Mouse (Mus musculus): ENCODE data around the gene Tet3.
A peak's percentile ranks its signal among the peaks of the same experiment; 100 is the strongest.
"Not testable (repeated sequence)": the region's sequence is repeated elsewhere in the genome, so short reads cannot be mapped to it uniquely, and the experiment has no call there.

Tet3 gene

GRCm38 (mm10) chr6:83373704-83374300 lies 85.1 kb downstream of the Tet3 start:
- DNase-seq (ENCODE audit: low spot score in 2 of 2), result no peak

DNA sequence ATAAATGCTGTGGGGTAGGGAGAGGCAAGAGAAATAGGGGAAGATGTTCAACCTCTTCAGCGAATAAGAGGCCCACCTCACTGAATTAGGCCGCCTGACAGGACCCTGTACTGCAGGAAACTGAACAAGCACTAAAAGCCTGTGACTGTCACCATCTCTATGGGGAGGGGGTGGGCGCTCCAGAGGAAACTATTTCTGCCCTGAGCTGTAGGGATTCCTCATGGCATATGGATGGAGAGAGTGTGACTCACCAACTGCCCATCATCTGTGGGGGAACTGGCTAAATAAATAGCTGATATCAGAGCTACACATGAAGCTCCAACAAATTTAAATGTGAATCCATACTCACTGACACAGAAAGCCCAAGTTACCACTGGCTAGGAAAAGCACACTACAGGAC lies 87.5 kb downstream of the Tet3 start:
- no peak for DNase-seq (ENCODE audit: low spot score in 2 of 2)

GRCm38 (mm10) chr6:83370316-83370965 lies 88.4 kb downstream of the Tet3 start:
- no peak for DNase-seq (ENCODE audit: low spot score in 2 of 2)

DNA sequence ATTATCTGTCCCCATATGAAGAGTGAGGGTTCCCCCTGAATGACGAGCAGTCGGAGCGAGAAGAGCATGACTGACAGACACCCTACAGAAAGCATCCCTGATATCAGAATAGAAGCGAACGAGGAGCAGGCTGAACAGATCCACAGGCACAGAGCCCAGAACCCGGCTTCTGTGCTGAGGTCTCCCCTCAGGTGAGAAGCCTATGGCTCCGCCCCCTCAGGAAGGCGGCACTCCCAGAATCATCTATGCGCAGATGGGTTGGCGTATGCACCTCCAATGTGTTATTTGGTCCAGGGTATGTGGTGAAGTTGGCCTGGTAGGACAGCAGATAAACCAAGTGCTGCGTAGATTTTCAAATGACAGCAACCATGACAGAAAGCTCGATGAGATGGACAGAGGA lies 95.8 kb downstream of the Tet3 start:
- no peak for DNase-seq (ENCODE audit: low spot score in 2 of 2)

GRCm38 (mm10) chr6:83361523-83362248 lies 97.2 kb downstream of the Tet3 start:
- no peak for DNase-seq (ENCODE audit: low spot score in 2 of 2)

DNA sequence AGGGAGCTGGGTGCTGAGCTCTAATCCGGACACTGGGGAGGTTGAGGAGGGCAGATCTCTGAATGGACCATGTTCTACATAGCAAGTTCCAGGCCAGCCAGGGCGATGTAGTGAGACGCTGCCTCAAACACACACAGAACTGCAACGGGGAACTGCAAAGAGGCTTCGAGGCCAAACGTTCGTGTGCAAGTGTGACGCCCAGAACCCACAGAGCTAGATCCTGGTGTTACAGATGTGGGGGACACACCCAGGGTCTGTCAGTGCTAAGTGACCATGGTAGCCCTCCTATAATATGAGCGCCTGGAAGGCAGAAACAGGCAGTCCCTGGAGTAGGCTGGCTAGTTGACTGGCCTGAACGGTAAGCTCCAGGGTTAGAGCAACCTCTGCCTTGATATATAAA lies 101.4 kb downstream of the Tet3 start:
- DNase-seq (ENCODE audit: low spot score in 2 of 2), result peak in 1 of 2 experiments; percentile 29

DNA sequence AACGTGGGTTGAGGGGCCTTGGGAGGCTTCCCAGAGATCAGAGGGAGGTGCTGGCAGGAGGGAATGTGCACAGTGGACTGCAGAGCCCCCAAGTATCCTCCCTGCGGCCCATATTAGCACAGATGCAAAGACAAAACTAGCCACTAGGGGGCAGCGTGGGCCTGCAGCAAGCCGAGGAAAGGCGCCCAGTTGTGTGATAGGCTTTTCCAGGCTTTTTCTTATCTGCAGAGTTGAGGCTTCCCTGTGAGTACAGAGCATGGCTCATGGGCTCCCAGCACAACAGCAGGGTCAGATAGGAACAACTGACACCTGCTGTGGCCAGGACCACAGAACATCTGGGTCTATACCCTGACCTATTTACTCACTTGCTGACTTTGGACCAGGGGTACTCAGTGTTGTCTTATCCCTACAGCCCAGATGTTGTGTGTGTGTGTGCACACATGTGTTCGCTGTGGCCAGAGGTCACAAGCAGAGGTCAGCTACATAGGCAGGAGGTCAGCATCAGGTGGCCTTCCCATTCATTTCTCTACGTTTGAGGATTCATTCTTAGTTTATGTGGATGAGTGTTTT lies 102.2 kb downstream of the Tet3 start:
- DNase-seq (ENCODE audit: low spot score in 2 of 2), result peak; percentile 82 to 90

DNA sequence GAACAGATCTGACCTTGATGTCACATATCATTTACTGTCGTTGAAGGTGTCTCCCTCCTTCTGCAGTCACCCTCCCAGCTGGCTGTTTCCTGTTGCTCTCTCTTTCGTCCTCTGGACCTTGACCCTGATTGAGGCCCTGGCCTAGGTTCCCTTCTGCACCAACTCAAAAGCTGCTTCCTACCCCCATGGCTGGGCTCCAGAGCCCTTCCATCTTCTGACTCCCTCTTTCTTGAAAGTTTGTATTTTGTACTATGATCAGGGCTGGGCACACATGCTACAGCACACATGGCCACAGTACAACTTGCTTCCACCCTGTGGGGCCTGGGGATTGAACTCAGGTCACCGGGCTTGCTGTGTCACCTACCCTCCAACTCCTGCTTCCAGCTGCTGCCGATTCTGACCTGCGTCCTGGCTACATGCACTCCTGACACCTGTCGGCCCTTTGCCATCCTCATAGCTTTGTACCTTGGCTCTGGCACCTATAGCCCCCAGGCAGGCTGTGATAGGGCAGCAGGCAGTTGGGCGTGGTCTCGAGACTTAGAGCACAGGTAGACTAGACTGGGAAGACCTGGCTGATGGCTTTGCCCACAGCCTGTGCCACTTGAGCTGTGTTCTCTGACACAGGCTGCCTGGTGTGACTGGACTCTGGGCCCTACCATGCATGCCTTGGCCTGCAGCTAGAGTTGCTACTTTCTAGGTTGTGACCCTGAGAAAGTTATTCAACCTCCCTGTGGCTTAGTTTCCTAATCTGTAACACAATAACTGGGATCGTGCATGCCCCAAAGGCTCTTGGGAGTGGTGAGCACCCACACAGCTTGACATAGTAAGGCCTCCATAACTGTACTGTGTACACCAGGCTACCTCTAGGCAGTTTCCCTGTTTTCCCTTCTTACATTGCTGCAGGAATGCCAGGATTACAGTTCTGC lies 103.8 kb downstream of the Tet3 start:
- DNase-seq (ENCODE audit: low spot score in 2 of 2), result peak in 1 of 2 experiments; percentile 34

GRCm38 (mm10) chr6:83352666-83353410 lies 106.0 kb downstream of the Tet3 start:
- peak in 1 of 2 experiments; percentile 65 for DNase-seq (ENCODE audit: low spot score in 2 of 2)

GRCm38 (mm10) chr6:83351490-83352160 lies 107.3 kb downstream of the Tet3 start:
- peak in 1 of 2 experiments; percentile 30 for DNase-seq (ENCODE audit: low spot score in 2 of 2)

DNA sequence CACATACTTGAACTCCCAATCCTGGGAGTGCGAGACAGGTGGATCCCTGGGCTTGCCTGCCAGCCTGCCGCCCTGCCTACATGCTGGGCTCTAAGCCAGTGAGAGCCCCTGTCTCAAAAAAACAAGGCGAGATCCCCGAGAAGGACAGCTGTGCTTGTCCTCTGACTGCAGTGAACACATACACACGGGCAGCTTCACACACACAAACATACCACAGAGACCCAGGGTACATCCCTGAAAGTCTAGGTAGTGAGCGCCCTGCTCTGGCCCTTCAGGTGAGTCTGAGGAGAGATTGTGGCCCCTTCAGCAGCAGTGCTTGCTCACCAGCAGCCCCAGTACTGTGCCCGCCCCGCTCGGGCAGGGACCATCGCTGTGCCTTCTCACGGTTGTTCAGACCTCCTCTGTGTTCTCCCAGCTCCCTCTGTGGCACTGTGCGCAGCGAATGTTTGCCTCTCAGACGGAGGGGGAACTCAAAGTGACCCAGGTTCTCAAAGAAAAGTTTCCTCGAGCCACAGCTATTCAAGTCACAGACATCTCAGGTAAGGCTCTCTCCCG lies 108.0 kb downstream of the Tet3 start:
- peak in 1 of 2 experiments; percentile 31 for DNase-seq (ENCODE audit: low spot score in 2 of 2)

DNA sequence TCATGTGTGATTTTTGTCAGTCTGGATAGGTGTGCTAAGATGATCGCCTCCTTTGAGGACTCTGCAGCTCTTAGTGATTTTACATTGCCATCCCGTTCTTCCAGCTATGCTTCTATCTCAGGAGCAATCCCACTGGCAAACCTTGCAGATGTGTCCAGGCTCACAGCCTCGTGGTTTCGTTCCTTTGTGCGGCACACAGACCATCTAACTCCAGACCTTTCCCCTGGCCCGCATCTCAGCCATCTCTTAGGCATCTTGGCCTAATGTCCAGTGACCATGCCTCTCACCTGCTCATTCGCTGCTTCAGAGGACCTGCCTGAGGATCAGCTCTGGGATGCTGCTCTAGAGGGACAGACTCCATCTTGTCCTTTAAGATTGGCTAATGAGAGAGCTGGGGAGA lies 108.7 kb downstream of the Tet3 start:
- DNase-seq (ENCODE audit: low spot score in 2 of 2), result peak in 1 of 2 experiments; percentile 36

GRCm38 (mm10) chr6:83349274-83349958 lies 109.5 kb downstream of the Tet3 start:
- peak; percentile 87 to 90 for DNase-seq (ENCODE audit: low spot score in 2 of 2)

GRCm38 (mm10) chr6:83348873-83349272 lies 110.0 kb downstream of the Tet3 start, which contains the start of gene Bola3:
Gene Bola3 (plus strand): TSS chr6:83349147.
- no peak for DNase-seq (ENCODE audit: low spot score in 2 of 2)

- DNase-seq (ENCODE audit: low spot score in 2 of 2), result peak in 1 of 2 experiments; percentile 26
Measured at GRCm38 (mm10) chr6:83347916-83348315, 111.0 kb downstream of the Tet3 start.

- not testable (repeated sequence) for DNase-seq (ENCODE audit: low spot score in 2 of 2)
Measured at GRCm38 (mm10) chr6:83345285-83345684, 113.6 kb downstream of the Tet3 start.

- DNase-seq (ENCODE audit: low spot score in 2 of 2), result no peak
Measured at GRCm38 (mm10) chr6:83342957-83343356, 115.9 kb downstream of the Tet3 start.

GRCm38 (mm10) chr6:83341387-83341786 lies 117.5 kb downstream of the Tet3 start:
- DNase-seq (ENCODE audit: low spot score in 2 of 2), result no peak

DNA sequence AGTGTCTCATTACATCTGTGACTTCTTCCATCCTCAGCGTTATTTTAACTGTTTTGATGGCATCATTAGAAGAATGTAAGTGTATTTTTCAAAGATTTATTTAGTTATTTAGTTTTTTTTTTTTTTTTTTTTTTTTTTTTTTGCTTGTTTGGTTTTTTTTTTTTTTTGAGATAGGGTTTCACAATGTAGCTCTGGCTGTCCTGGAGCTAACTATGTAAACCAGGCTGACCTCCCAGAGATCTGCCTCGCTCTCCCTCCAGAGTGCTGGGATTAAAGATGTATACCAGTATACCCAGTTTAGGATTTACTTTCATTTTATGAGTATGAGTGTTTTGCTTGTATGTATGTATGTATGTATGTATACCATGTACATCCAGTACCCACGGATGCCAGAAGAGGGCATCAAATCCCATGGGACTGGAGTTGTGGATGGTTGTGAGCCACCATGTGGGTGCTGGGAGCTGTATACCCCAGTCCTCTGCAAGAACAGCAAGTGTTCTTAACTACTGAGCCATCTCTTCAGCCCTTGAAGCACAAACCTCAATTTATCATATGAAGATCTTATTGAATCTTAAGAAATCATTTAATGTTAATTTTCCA lies 131.2 kb downstream of the Tet3 start:
- DNase-seq (ENCODE audit: low spot score in 2 of 2), result no peak
